Comparison of ENCODE assay signal across 8 mouse cellular contexts in the genomic region with DNA sequence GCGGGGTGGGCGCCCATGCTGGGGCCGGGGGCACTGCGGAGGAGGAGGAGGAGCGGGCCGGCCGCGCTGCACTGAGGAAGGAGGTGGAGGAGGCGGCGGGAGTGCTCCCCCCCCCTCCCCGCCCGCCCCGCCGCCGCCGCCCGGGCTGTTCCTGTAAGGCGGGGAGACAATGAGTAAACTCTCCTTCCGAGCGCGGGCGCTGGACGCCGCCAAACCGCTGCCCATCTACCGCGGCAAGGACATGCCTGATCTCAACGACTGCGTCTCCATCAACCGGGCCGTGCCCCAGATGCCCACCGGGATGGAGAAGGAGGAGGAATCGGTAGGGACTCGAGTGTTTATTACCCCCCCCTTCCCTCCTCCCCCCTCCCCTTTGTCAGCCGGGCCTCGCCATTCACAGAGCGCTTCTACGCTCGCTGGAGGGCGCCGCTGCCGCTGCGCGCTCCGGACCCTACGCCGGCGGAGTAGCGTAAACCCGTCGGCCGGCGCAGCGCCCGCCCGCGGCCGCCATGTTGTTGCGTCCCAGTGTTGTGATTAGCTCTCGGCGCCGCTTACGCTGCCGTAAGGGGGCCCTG. TPM values are rescaled to one million over a fixed set of nuclear protein-coding genes. Genes with fewer than 3 reads are reported as not detected.
DNase-seq lines count a peak whose midpoint lies in the region; ATAC-seq and TF ChIP-seq lines count a peak whose summit lies in the region.

No protein-coding gene starts in this region.

- peak overlapping the region; percentile 100 for H3K27ac ChIP-seq in embryonic facial prominence, embryonic 14.5 days (replicated peaks; ENCODE audit: low read depth, low read length)
- H3K27ac ChIP-seq in heart, adult 2 months, result peak overlapping the region; percentile 100
- H3K27ac ChIP-seq in limb, embryonic 13.5 days, result peak overlapping the region; percentile 99
- peak overlapping the region; percentile 100 for H3K27ac ChIP-seq in midbrain, embryonic 16.5 days (ENCODE audit: low read length)

- H3K9me3 ChIP-seq in embryonic facial prominence, embryonic 14.5 days (ENCODE audit: control insufficient read depth, low read length), result no peaks in the 10 kb centered on the region
- no peaks in the 10 kb centered on the region for H3K9me3 ChIP-seq in limb, embryonic 13.5 days
- H3K9me3 ChIP-seq in midbrain, embryonic 16.5 days (replicated peaks; ENCODE audit: control insufficient read depth, low read length, poor library complexity, severe bottlenecking), result no peaks in the 10 kb centered on the region

- TF ChIP-seq CTCF in heart, adult 2 months (IDR thresholded peaks at IDR 0.05), result peak; percentile 31

- H3K9ac ChIP-seq in embryonic facial prominence, embryonic 14.5 days (ENCODE audit: low read depth, low read length), result peak overlapping the region; percentile 98
- H3K9ac ChIP-seq in heart, adult 2 months (ENCODE audit: low read depth, low read length), result peak overlapping the region; percentile 99
- H3K9ac ChIP-seq in limb, embryonic 13.5 days, result peak overlapping the region; percentile 88
- peak overlapping the region; percentile 98 for H3K9ac ChIP-seq in midbrain, embryonic 16.5 days (ENCODE audit: low read depth, low read length)

- peak overlapping the region; percentile 98 for H3K4me3 ChIP-seq in embryonic facial prominence, embryonic 14.5 days (ENCODE audit: low read depth, low read length)
- H3K4me3 ChIP-seq in heart, adult 2 months, result peak overlapping the region; percentile 88
- peak overlapping the region; percentile 98 for H3K4me3 ChIP-seq in limb, embryonic 13.5 days
- H3K4me3 ChIP-seq in midbrain, embryonic 16.5 days (ENCODE audit: low read depth, low read length), result peak overlapping the region; percentile 99

- intact Hi-C loops in heart, adult 2 months (cut with DNase I), result loop anchor here (5.0 kb wide), 2 partner anchors 46 to 81 kb away; no protein-coding TSS in a partner anchor

- H3K4me1 ChIP-seq in embryonic facial prominence, embryonic 14.5 days (ENCODE audit: control insufficient read depth, insufficient read depth, low read length), result peaks cover 17% of the 10 kb centered on the region; the same call in 1 of the 2 replicates
- peaks cover 6% of the 10 kb centered on the region; the same call in 1 of the 2 replicates for H3K4me1 ChIP-seq in heart, adult 2 months (ENCODE audit: control insufficient read depth, insufficient read depth, low read length)
- H3K4me1 ChIP-seq in limb, embryonic 13.5 days, result peaks cover 17% of the 10 kb centered on the region
- H3K4me1 ChIP-seq in midbrain, embryonic 16.5 days (ENCODE audit: control insufficient read depth, insufficient read depth, low read length), result peaks cover 23% of the 10 kb centered on the region

- ATAC-seq in embryonic facial prominence, embryonic 14.5 days (ENCODE audit: low read depth), result peak; percentile 93
- peak; percentile 91 for ATAC-seq in limb, embryonic 13.5 days (ENCODE audit: low FRiP score, low read depth)
- peak; percentile 93 for ATAC-seq in midbrain, embryonic 16.5 days

- H3K27me3 ChIP-seq in embryonic facial prominence, embryonic 14.5 days (replicated peaks; ENCODE audit: control insufficient read depth, insufficient read depth, low read length), result no peaks in the 10 kb centered on the region
- no peaks in the 10 kb centered on the region for H3K27me3 ChIP-seq in heart, adult 2 months (ENCODE audit: control insufficient read depth, insufficient read depth, low read length)
- H3K27me3 ChIP-seq in limb, embryonic 13.5 days, result no peaks in the 10 kb centered on the region
- no peaks in the 10 kb centered on the region for H3K27me3 ChIP-seq in midbrain, embryonic 16.5 days (ENCODE audit: control insufficient read depth, insufficient read depth, low read depth, low read length)

- DNase-seq in 416B (ENCODE audit: low read depth), result peak; percentile 94
- peak; percentile 84 to 88 for DNase-seq in adrenal gland, postnatal 4 days (ENCODE audit: low spot score in 2 of 2)
- DNase-seq in embryonic facial prominence, embryonic 14.5 days (ENCODE audit: low spot score), result peak; percentile 96
- peak; percentile 94 to 98 for DNase-seq in heart, adult 2 months
- peak; percentile 87 to 92 for DNase-seq in kidney, adult 8-10 months
- DNase-seq in spleen, postnatal 36 days (ENCODE audit: low spot score in 2 of 2), result peak; percentile 90 to 91

- peak overlapping the region; percentile 61; the same call in 1 of the 2 replicates for H3K4me2 ChIP-seq in embryonic facial prominence, embryonic 14.5 days (ENCODE audit: low read depth, low read length)
- peak overlapping the region; percentile 87 for H3K4me2 ChIP-seq in limb, embryonic 13.5 days (replicated peaks)
- H3K4me2 ChIP-seq in midbrain, embryonic 16.5 days (ENCODE audit: low read length), result peak overlapping the region; percentile 77

- peak; percentile 38; the same call in 1 of the 2 replicates for TF ChIP-seq POLR2A in heart, adult 2 months (IDR thresholded peaks at IDR 0.05; ENCODE audit: insufficient read depth, low read depth, low read length)

- H3K79me2 ChIP-seq in heart, adult 2 months (replicated peaks; ENCODE audit: control insufficient read depth, insufficient read depth, low read length), result peaks cover 4% of the 10 kb centered on the region; the same call in 1 of the 2 replicates

- under 1% methylated on average over 15 of the region's 64 CpGs for WGBS in embryonic facial prominence, embryonic 14.5 days
- under 1% methylated on average over 49 of the region's 64 CpGs for whole genome bisulfite sequencing in heart, adult 2 months
- WGBS in limb, embryonic 13.5 days, result under 1% methylated on average over 46 of the region's 64 CpGs
- WGBS in midbrain, embryonic 16.5 days, result 0% methylated on average over 41 of the region's 64 CpGs

- no peaks in the 10 kb centered on the region for H3K36me3 ChIP-seq in embryonic facial prominence, embryonic 14.5 days (ENCODE audit: control insufficient read depth, insufficient read depth, low read length)
- peaks cover 2% of the 10 kb centered on the region; the same call in 1 of the 2 replicates for H3K36me3 ChIP-seq in heart, adult 2 months (ENCODE audit: control insufficient read depth, insufficient read depth, low read length)
- H3K36me3 ChIP-seq in limb, embryonic 13.5 days, result no peaks in the 10 kb centered on the region
- H3K36me3 ChIP-seq in midbrain, embryonic 16.5 days (ENCODE audit: control insufficient read depth, insufficient read depth, low read length), result no peaks in the 10 kb centered on the region

- no peak for TF ChIP-seq EP300 in heart, adult 2 months (IDR thresholded peaks at IDR 0.05; ENCODE audit: insufficient read depth, low read depth, low read length)

RNA-seq across cellular contexts. Expression of gene Epc2, which starts 0.4 kb away (rescaled TPM):
- 10 to 100 TPM; 34.1 to 38.5 TPM for total RNA-seq in adrenal gland, postnatal 4 days (2021)
- polyA plus RNA-seq in embryonic facial prominence, embryonic 14.5 days (2014; fragmentation: Nextera tagmentation; extraction: Ambion mirVana), result 8.3 and 9.7 TPM in 2 replicates
- total RNA-seq in heart, adult 2 months (2021), result 10 to 100 TPM; 17.6 to 19.3 TPM
- 5.9 and 10.2 TPM in 2 replicates for polyA plus RNA-seq in heart, adult 2 months (2012; rRNA removed)
- polyA plus RNA-seq in limb, embryonic 13.5 days (2015; fragmentation: Nextera tagmentation; extraction: Ambion mirVana), result 7.1 and 7.6 TPM in 2 replicates
- polyA plus RNA-seq in midbrain, embryonic 16.5 days (2015; fragmentation: Nextera tagmentation; extraction: Ambion mirVana), result 9.5 and 12.7 TPM in 2 replicates

Comparison
In these comparisons a context has a peak if more than half of its experiments do, and no peak if none do; other contexts are left out.
1. Peak in every context shown above with its lines: DNase-seq, ATAC-seq, H3K4me3 ChIP-seq and H3K27ac ChIP-seq.